Mouse (Mus musculus): ENCODE measurements around the gene Gm17428. TPM values are rescaled to one million over a fixed set of nuclear protein-coding genes. Genes with fewer than 3 reads are reported as not detected.
"Not testable (repeated sequence)": the region's sequence is repeated elsewhere in the genome, so short reads cannot be mapped to it uniquely, and the experiment has no call there.

Gm17428 gene
- polyA plus RNA-seq, 1 experiment: not detected

- H3K9ac ChIP-seq (ENCODE audit: low read depth, poor library complexity, severe bottlenecking): no peak overlapping the region
- no peak overlapping the region for H3K4me3 ChIP-seq (ENCODE audit: low read depth, low read length)
- no peaks in the 10 kb centered on the region for H3K27me3 ChIP-seq (ENCODE audit: control insufficient read depth, insufficient read depth, low read length, poor library complexity, severe bottlenecking)
- no peaks in the 10 kb centered on the region for H3K9me3 ChIP-seq (replicated peaks; ENCODE audit: control insufficient read depth, insufficient read depth, low read length, poor library complexity, severe bottlenecking)
- no peak overlapping the region for H3K27ac ChIP-seq (ENCODE audit: insufficient read depth, low read length)
- H3K4me1 ChIP-seq (ENCODE audit: control insufficient read depth, insufficient read depth, low read length): peaks cover 2% of the 10 kb centered on the region
- TF ChIP-seq CTCF (IDR thresholded peaks at IDR 0.05; ENCODE audit: low read depth, low read length) (no peak), POLR2A (IDR thresholded peaks at IDR 0.05; ENCODE audit: insufficient read depth, low read length) (no peak), EP300 (IDR thresholded peaks at IDR 0.05; ENCODE audit: insufficient read depth, low read depth, low read length) (no peak)
- no peaks in the 10 kb centered on the region for H3K36me3 ChIP-seq (ENCODE audit: control insufficient read depth, insufficient read depth, low read length, poor library complexity, severe bottlenecking)
Observed at GRCm38 (mm10) chr14:54941024-54941978, 35.4 kb upstream of the Gm17428 start.

- no peaks in the 10 kb centered on the region for H3K9me3 ChIP-seq (replicated peaks; ENCODE audit: control insufficient read depth, insufficient read depth, low read length, poor library complexity, severe bottlenecking)
- H3K36me3 ChIP-seq (ENCODE audit: control insufficient read depth, insufficient read depth, low read length, poor library complexity, severe bottlenecking): no peaks in the 10 kb centered on the region
- H3K27ac ChIP-seq (ENCODE audit: insufficient read depth, low read length): no peak overlapping the region
- no peaks in the 10 kb centered on the region for H3K27me3 ChIP-seq (ENCODE audit: control insufficient read depth, insufficient read depth, low read length, poor library complexity, severe bottlenecking)
- H3K4me3 ChIP-seq (ENCODE audit: low read depth, low read length): no peak overlapping the region
- H3K9ac ChIP-seq (ENCODE audit: low read depth, poor library complexity, severe bottlenecking): no peak overlapping the region
- TF ChIP-seq EP300 (IDR thresholded peaks at IDR 0.05; ENCODE audit: insufficient read depth, low read depth, low read length): no peak
- no peak for TF ChIP-seq CTCF (IDR thresholded peaks at IDR 0.05; ENCODE audit: low read depth, low read length)
- TF ChIP-seq POLR2A (IDR thresholded peaks at IDR 0.05; ENCODE audit: insufficient read depth, low read length): no peak
- H3K4me1 ChIP-seq (ENCODE audit: control insufficient read depth, insufficient read depth, low read length): peaks cover 2% of the 10 kb centered on the region
Observed at GRCm38 (mm10) chr14:54942479-54942878, 34.3 kb upstream of the Gm17428 start.

- Histone ChIP-seq H3K9ac (ENCODE audit: low read depth, poor library complexity, severe bottlenecking) (no peak overlapping the region), H3K36me3 (ENCODE audit: control insufficient read depth, insufficient read depth, low read length, poor library complexity, severe bottlenecking) (no peaks in the 10 kb centered on the region), H3K27ac (ENCODE audit: insufficient read depth, low read length) (no peak overlapping the region), H3K9me3 (replicated peaks; ENCODE audit: control insufficient read depth, insufficient read depth, low read length, poor library complexity, severe bottlenecking) (no peaks in the 10 kb centered on the region), H3K27me3 (ENCODE audit: control insufficient read depth, insufficient read depth, low read length, poor library complexity, severe bottlenecking) (no peaks in the 10 kb centered on the region), H3K4me1 (ENCODE audit: control insufficient read depth, insufficient read depth, low read length) (peaks cover 2% of the 10 kb centered on the region), H3K4me3 (ENCODE audit: low read depth, low read length) (no peak overlapping the region)
- TF ChIP-seq CTCF (IDR thresholded peaks at IDR 0.05; ENCODE audit: low read depth, low read length): no peak
- no peak for TF ChIP-seq EP300 (IDR thresholded peaks at IDR 0.05; ENCODE audit: insufficient read depth, low read depth, low read length)
- no peak for TF ChIP-seq POLR2A (IDR thresholded peaks at IDR 0.05; ENCODE audit: insufficient read depth, low read length)
Observed at GRCm38 (mm10) chr14:54943971-54944370, 32.8 kb upstream of the Gm17428 start.

GRCm38 (mm10) chr14:54944939-54945338 lies 31.8 kb upstream of the Gm17428 start:
- Histone ChIP-seq H3K4me3 (ENCODE audit: low read depth, low read length) (no peak overlapping the region), H3K36me3 (ENCODE audit: control insufficient read depth, insufficient read depth, low read length, poor library complexity, severe bottlenecking) (no peaks in the 10 kb centered on the region), H3K9me3 (replicated peaks; ENCODE audit: control insufficient read depth, insufficient read depth, low read length, poor library complexity, severe bottlenecking) (no peaks in the 10 kb centered on the region), H3K9ac (ENCODE audit: low read depth, poor library complexity, severe bottlenecking) (no peak overlapping the region), H3K4me1 (ENCODE audit: control insufficient read depth, insufficient read depth, low read length) (no peaks in the 10 kb centered on the region), H3K27me3 (ENCODE audit: control insufficient read depth, insufficient read depth, low read length, poor library complexity, severe bottlenecking) (0 out of 2 replicates have a peak, but pooled peaks cover 3% of the 10 kb centered on the region), H3K27ac (ENCODE audit: insufficient read depth, low read length) (no peak overlapping the region)
- TF ChIP-seq POLR2A (IDR thresholded peaks at IDR 0.05; ENCODE audit: insufficient read depth, low read length): no peak
- TF ChIP-seq CTCF (IDR thresholded peaks at IDR 0.05; ENCODE audit: low read depth, low read length): no peak
- TF ChIP-seq EP300 (IDR thresholded peaks at IDR 0.05; ENCODE audit: insufficient read depth, low read depth, low read length): no peak

DNA sequence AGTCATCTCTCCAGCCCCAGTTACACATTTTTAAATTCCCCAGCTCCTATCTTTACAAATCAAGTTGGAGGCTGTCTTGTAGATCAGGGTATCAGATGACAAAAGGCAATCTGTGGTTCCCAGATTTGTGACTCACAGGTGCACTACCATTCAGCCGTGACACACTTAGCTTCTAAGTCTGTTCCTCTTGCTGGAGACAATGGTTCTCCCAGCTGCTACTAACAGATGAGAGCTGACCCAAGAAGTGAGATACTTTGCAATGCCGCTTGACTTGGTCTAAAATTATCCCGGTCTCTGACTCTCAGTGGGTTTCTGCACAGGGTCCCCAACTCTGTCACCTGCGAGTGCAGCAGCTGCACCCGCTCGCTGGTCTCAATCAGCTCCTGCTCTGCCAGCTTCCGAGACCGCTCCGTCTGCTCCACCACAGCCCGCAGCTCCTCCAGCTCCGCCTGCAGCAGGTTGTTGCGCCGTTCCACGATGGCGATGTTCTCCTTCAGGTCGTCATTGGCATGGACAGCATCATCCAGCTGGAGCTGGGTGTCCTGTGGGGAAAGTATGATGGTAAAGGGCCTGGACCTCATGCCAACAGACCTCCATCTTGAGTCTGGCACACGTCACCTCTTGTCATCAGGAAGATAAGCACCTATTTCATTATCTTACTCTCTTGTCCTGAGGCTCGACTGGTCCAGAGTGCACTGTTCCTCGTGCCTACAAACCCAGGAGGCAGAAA lies 30.6 kb upstream of the Gm17428 start:
- Histone ChIP-seq H3K9me3 (replicated peaks; ENCODE audit: control insufficient read depth, insufficient read depth, low read length, poor library complexity, severe bottlenecking) (no peaks in the 10 kb centered on the region), H3K27me3 (ENCODE audit: control insufficient read depth, insufficient read depth, low read length, poor library complexity, severe bottlenecking) (peaks cover 3% of the 10 kb centered on the region; the same call in 1 of the 2 replicates), H3K27ac (ENCODE audit: insufficient read depth, low read length) (no peak overlapping the region), H3K36me3 (ENCODE audit: control insufficient read depth, insufficient read depth, low read length, poor library complexity, severe bottlenecking) (no peaks in the 10 kb centered on the region), H3K9ac (ENCODE audit: low read depth, poor library complexity, severe bottlenecking) (no peak overlapping the region), H3K4me1 (ENCODE audit: control insufficient read depth, insufficient read depth, low read length) (no peaks in the 10 kb centered on the region), H3K4me3 (ENCODE audit: low read depth, low read length) (no peak overlapping the region)
- TF ChIP-seq POLR2A (IDR thresholded peaks at IDR 0.05; ENCODE audit: insufficient read depth, low read length): no peak
- TF ChIP-seq CTCF (IDR thresholded peaks at IDR 0.05; ENCODE audit: low read depth, low read length): no peak
- no peak for TF ChIP-seq EP300 (IDR thresholded peaks at IDR 0.05; ENCODE audit: insufficient read depth, low read depth, low read length)

- H3K4me1 ChIP-seq (ENCODE audit: control insufficient read depth, insufficient read depth, low read length); H3K27ac ChIP-seq (ENCODE audit: insufficient read depth, low read length); H3K4me3 ChIP-seq (ENCODE audit: low read depth, low read length); H3K27me3 ChIP-seq (ENCODE audit: control insufficient read depth, insufficient read depth, low read length, poor library complexity, severe bottlenecking); H3K36me3 ChIP-seq (ENCODE audit: control insufficient read depth, insufficient read depth, low read length, poor library complexity, severe bottlenecking); H3K9me3 ChIP-seq (replicated peaks; ENCODE audit: control insufficient read depth, insufficient read depth, low read length, poor library complexity, severe bottlenecking); H3K9ac ChIP-seq (ENCODE audit: low read depth, poor library complexity, severe bottlenecking): not testable (repeated sequence)
Observed at GRCm38 (mm10) chr14:54947008-54947407, 29.7 kb upstream of the Gm17428 start.

Measured in ES-Bruce4 (cell line).